Mouse (Mus musculus) embryonic facial prominence, embryonic 13.5 days (tissue): Measurements from ENCODE around the gene Sike1. TPM values are rescaled to one million over a fixed set of nuclear protein-coding genes. Genes with fewer than 3 reads are reported as not detected.

Experiments
- ATAC-seq: fragments of 200-750 bp; cut with Nextera tagmentation; 2 replicates; pipeline ENCODE4 v1.8.0; 2017; ENCODE audit warnings: low read depth; ENCODE audit not compliant: insufficient number of reproducible peaks, insufficient read depth, low FRiP score, low TSS enrichment
- H3K27ac ChIP-seq: fragments of 300-500 bp; sonication (generic); 2 replicates; pipeline ENCODE4 v1.5.1; 2015; ENCODE audit warnings: moderate library complexity, mild to moderate bottlenecking, inconsistent platforms
- H3K27me3 ChIP-seq: fragments of 300-500 bp; sonication (generic); 2 replicates; pipeline ENCODE4 v1.6.1; 2015; ENCODE audit warnings: mild to moderate bottlenecking, inconsistent platforms
- H3K36me3 ChIP-seq: fragments of 300-500 bp; sonication (generic); 2 replicates; pipeline ENCODE4 v1.6.1; 2015; ENCODE audit warnings: mild to moderate bottlenecking, inconsistent platforms
- H3K4me1 ChIP-seq: fragments of 300-500 bp; sonication (generic); 2 replicates; pipeline ENCODE4 v1.6.1; 2015; ENCODE audit warnings: inconsistent platforms
- H3K4me2 ChIP-seq: fragments of 300-500 bp; sonication (generic); 2 replicates; pipeline ENCODE4 v1.6.1; 2015; ENCODE audit warnings: moderate library complexity, mild to moderate bottlenecking, inconsistent platforms
- H3K4me3 ChIP-seq: fragments of 300-500 bp; sonication (generic); 2 replicates; pipeline ENCODE4 v1.5.1; 2015; ENCODE audit warnings: mild to moderate bottlenecking, inconsistent platforms
- H3K9ac ChIP-seq: fragments of 300-500 bp; sonication (generic); 2 replicates; pipeline ENCODE4 v1.6.1; 2015; ENCODE audit warnings: mild to moderate bottlenecking, inconsistent platforms
- H3K9me3 ChIP-seq: fragments of 300-500 bp; sonication (generic); 2 replicates; pipeline ENCODE4 v1.6.1; 2016; ENCODE audit warnings: inconsistent platforms
- WGBS: fragments of 180-500 bp; shearing (Covaris S2); methylation state at CpG from one replicate; pipeline ENCODE4 v1.1.7; 2015; ENCODE audit warnings: mixed read lengths; 5-methylcytosine and 5-hydroxymethylcytosine counted together
- polyA plus RNA-seq: library from polyadenylated mRNA; unstranded; fragments of >200 nt; fragmentation: Nextera tagmentation; extraction: Ambion mirVana; gene quantifications from 2 replicates; pipeline ENCODE4 v1.2.1, GENCODE M21; 2015

Sike1 gene
- polyA plus RNA-seq, 1 experiment from 2014 or later: 56.6 TPM

GRCm38 (mm10) chr3:103040861-103041379 is 45.4 kb downstream of the Sike1 start:
- peaks cover 67% of the 10 kb centered on the region for H3K36me3 ChIP-seq

GRCm38 (mm10) chr3:103056016-103056595 is 60.6 kb downstream of the Sike1 start:
- no peak for ATAC-seq
- no peak overlapping the region for H3K4me2 ChIP-seq
- no peaks in the 10 kb centered on the region for H3K9me3 ChIP-seq
- H3K9ac ChIP-seq: no peak overlapping the region
- no peak overlapping the region for H3K4me3 ChIP-seq
- 86% methylated on average over 5 of the region's 5 CpGs for WGBS
- 0 out of 2 replicates have a peak, but pooled peaks cover 2% of the 10 kb centered on the region for H3K4me1 ChIP-seq
- H3K27ac ChIP-seq: no peak overlapping the region
- no peaks in the 10 kb centered on the region for H3K27me3 ChIP-seq
- peaks cover 63% of the 10 kb centered on the region for H3K36me3 ChIP-seq

More at GRCm38 (mm10) chr3:103040861-103041379, 45.4 kb downstream of the Sike1 start:
- Histone ChIP-seq H3K27ac (no peak overlapping the region), H3K4me1 (no peaks in the 10 kb centered on the region), H3K4me3 (no peak overlapping the region), H3K4me2 (no peak overlapping the region), H3K27me3 (no peaks in the 10 kb centered on the region), H3K9ac (no peak overlapping the region), H3K9me3 (no peaks in the 10 kb centered on the region)
- no peak for ATAC-seq
- WGBS: 90% methylated on average over 1 of the region's 1 CpGs

GRCm38 (mm10) chr3:103057752-103058151 is 62.2 kb downstream of the Sike1 start:
- no peak for ATAC-seq

More at GRCm38 (mm10) chr3:103057752-103058151, 62.2 kb downstream of the Sike1 start:
- H3K36me3 ChIP-seq: peaks cover 65% of the 10 kb centered on the region
- H3K27me3 ChIP-seq: no peaks in the 10 kb centered on the region
- 4% methylated on average over 10 of the region's 10 CpGs for WGBS
- no peaks in the 10 kb centered on the region for H3K9me3 ChIP-seq
- H3K4me2 ChIP-seq: peak overlapping the region; percentile 69
- 0 out of 2 replicates have a peak, but pooled peaks cover 2% of the 10 kb centered on the region for H3K4me1 ChIP-seq
- H3K27ac ChIP-seq: peak overlapping the region; percentile 35; the same call in 1 of the 2 replicates
- peak overlapping the region; percentile 74 for H3K4me3 ChIP-seq
- peak overlapping the region; percentile 55; the same call in 1 of the 2 replicates for H3K9ac ChIP-seq

Other genes starting within 250 kb of the Sike1 start
- gene Tshb, start 213.0 kb upstream of the Sike1 start, polyA plus RNA-seq: 0.07 TPM in 1 of 2 replicates, not detected in the other
- gene Sycp1, start 59.6 kb upstream of the Sike1 start, polyA plus RNA-seq: not detected in 2 replicates
- not detected in 2 replicates for gene Nr1h5, start 31.6 kb upstream of the Sike1 start, polyA plus RNA-seq
- 396 and 425 TPM in 2 replicates for gene Csde1, start 24.7 kb downstream of the Sike1 start, polyA plus RNA-seq
- gene Nras, start 62.6 kb downstream of the Sike1 start, polyA plus RNA-seq: 100 and 102 TPM in 2 replicates
- 0.17 and 0.28 TPM in 2 replicates for gene Ampd1, start 78.3 kb downstream of the Sike1 start, polyA plus RNA-seq
- 11.9 and 12.8 TPM in 2 replicates for gene Dennd2c, start 106.9 kb downstream of the Sike1 start, polyA plus RNA-seq
- gene Bcas2, start 175.9 kb downstream of the Sike1 start, polyA plus RNA-seq: 231 and 257 TPM in 2 replicates